Mouse (Mus musculus) E14TG2a.4 (cell line): ENCODE results near the gene Trip10.

Experiments used
- CTCF ChIP-seq: conservative IDR thresholded peaks from 2 replicates; pipeline ENCODE4 v1.5.1; 2014; ENCODE audit warnings: low read length
- NANOG ChIP-seq: IDR thresholded peaks from 2 replicates; pipeline ENCODE4 v1.6.1; 2014; ENCODE audit warnings: borderline replicate concordance, low read length, mixed read lengths
- POU5F1 ChIP-seq: IDR thresholded peaks from 2 replicates; pipeline ENCODE4 v1.6.1; 2014; ENCODE audit warnings: low read length, borderline replicate concordance

DNA sequence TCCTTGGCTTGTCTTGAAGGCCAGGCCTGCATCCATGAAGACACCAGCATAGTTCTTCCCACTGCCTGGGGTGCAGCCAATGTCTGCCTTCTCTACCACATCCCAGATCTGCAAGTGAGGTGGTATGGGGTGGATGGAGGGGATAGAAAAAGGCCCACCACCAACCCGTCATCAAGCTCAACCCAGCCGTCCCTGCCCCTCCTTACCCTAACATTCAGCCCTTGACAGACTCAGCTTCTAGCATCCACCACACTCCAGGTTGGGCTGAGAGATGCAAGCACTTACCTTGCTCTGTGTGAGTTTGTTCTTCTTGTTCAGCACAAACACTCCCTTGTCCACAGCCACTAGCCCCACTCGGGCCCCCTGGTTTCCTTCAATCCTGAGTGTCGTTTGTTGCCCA is 27.3 kb upstream of the Trip10 start:
- TF ChIP-seq CTCF (no peak), POU5F1 (no peak), NANOG (no peak)
